Mouse (Mus musculus) T-helper 1 cell (primary cell): ENCODE data around the gene Gstp1.

Source experiments
- in situ Hi-C: fragments of 300-600 bp; cut with MboI, MseI; formaldehyde crosslinking; loops from one replicate; pipeline ENCODE4 v1.15.1; 2025; ENCODE audit warnings: high pct_unique_total_duplicates

The Gstp1 gene

DNA sequence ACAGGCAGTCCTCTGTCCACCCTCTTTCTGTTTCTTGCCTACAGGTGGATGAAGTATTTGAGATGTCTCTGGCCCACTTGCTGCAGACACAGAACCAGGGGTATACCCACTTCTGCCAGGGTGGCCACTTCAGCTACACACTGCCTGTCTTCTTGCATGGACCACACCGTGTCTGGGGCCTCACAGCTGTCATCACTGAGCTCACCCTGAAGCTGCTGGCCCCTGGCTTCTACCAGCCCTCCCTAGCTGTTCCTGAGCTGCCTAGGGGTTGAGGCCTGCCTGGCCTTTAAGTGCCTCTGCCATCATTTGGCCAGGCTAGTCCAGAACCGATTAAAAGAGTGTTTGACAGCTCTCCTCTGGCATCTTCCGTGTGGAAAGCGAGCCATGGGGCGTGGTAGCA is 36.0 kb downstream of the Gstp1 start:
- in situ Hi-C loops: no loop called here

DNA sequence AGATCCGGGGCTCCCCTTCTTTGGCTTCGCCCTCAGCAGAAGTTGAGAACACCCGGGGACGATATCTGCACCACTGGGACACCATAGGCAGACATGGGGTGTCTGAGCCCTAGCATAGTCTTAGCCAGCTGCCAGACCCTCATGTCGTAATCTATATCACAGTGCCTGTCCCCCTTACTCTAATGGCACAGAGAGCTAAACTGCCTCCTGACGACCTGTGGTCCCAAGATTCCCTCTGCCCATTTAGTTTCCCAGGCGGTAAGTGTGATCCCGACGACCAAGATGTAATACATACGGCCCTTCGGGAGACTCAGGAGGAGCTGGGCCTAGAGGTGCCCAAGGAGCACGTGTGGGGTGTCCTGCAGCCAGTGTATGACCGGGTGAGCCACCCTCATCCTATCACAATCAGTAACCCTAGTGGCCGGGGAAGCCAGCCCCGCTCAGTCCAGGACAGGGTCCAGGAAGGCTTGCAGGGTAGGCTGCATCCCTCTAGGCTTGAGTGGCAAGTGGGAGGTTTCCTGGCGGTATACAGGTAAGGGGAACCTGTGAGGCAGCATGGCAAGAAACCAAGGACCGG is 36.7 kb downstream of the Gstp1 start:
- in situ Hi-C loops: no loop called here

DNA sequence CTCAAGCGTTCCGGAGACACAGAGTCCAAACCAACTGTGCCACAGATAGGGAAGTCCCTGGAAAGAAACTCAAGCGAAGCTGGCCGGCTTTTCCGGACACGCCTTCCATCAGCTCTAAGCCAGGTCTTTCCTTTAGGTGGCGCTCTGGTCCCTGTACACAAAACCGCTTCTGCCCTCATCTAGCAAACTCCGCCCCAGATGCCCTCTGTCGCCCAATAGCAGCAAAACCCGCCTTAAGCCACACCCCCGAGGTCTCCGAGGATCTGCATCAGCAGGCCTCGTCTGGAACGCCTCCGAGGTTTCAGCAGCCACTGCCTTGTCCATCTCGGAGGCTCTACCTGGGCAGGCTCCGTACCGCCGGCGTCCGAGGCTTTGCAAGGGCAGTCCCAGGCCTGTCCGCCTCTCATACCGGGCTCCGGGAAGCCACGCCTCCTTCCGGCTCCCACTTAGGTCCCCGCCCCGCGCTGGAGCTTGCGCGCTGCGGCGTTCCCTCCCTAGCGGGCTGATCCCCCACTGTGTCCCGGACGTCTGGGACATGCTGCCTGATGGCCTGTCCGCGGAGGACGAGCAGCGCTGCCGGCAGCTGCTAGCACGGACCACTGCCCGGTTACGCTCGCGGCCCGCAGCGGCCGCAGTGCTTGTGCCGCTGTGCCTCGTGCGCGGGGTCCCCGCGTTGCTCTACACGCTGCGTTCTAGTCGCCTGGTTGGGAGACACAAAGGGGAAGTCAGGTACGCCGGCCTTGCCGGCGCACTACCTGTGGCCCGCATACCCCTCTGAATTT is 37.5 kb downstream of the Gstp1 start, which contains the start of the genes Nudt8 and Gm49405:
Gene Nudt8 (plus strand): TSS at position 462 of the 782 bp plus-strand sequence.
Gene Gm49405 (plus strand): TSS at position 508 of the 782 bp plus-strand sequence.
- in situ Hi-C loops: no loop called here

DNA sequence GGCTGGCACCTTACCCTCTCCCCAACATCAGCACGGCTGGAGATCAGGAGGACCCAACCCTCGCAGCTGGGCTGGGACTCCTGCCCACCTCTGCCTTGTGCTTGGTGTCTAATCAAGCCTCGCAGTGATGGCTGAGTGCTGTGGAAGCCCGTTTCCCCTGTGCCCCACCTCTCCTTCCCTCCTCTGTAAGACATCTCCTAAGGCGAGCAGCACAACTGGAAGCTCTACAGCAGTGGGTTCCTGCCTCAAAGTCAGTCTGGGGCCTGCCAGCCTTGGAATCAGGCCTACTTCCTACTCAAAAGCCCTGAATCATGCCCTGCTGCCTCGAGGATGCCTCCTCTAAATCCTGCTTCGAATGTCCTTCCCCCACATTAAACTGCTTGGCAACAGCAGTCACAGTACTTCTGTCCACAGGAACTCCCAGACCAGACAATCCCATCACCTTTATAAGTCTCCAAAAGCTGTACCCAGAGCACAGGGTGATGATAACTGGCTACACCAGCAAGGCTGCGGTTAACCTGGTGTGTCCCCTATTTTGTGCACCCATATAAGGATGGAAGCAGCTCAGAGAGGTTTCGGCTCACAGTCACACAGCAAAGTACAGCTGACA is 38.6 kb downstream of the Gstp1 start:
- in situ Hi-C loops: no loop called here

DNA sequence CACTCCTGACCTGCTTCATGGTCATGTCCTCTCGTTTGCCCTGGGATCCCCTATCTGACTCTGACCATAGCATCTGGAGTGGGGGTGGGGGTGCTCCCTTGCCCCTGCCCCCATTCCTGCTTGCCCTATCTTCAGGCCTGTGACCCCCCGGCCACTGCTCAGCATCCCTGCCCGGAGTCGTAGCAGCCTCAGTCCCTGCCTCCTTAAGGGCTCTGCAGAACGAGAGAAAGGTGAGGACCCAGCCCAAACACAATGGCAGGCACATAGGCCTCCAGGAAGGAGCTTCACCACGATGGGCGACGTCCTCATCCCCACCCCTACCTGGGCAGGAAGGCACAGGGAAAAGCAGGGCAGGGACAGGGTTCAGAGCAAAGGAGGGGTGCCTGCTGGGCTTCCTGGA is 39.5 kb downstream of the Gstp1 start:
- in situ Hi-C loops: no loop called here

DNA sequence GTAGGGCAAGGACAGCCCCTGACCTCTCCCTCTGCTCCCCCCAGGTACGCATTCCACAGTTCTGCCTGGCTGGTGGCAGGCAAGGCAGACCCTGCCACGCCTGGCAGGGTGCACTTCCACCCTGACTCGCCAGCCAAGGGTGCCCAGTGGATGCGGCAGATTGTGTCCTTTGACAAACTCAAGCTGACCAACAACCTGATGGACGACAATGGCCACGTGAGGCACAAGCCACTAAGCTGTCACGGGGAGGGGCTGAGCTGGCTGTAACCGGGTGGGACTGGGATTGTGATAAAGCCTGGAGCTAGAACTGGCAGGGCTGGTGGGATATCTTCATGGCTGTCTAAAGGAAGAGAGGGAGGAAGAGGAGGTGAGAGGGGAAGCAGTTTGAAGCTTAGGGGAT is 40.6 kb downstream of the Gstp1 start:
- in situ Hi-C loops: no loop called here

DNA sequence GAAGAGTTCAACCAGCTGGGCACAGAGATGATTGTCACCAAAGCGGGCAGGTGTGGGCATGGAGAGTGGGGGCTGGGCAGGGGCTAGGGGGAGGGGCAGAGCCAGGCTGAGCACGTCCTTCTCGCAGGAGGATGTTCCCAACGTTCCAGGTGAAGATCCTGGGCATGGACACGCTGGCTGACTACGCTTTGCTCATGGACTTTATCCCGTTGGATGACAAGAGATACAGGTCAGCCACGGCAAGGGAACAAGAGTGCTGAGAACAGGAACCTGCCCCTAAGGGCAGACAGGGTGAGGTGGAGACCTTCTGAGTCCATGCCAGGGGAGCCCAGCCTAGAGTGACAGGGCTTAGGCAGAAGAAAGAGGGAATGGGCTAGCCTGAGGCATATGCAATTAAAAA is 41.0 kb downstream of the Gstp1 start:
- in situ Hi-C loops: no loop called here

DNA sequence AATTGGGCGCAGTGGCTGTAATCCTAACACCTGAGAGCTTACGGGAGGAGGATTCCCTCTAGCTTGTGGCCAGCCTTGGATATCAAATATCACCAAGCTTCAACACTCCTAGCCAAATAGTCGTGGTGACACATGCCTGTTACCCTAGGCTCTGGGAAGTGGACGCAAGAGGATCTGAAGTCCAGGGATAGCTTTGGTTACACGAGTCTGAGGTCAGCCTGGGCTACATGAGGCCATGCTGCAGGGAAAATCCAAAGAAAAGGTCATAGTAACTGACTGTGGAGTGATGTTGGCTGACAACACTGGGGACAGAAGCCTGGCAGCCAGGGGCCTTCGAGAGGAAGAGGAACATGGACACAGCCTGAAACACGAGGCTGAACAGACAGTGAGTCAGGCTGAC is 41.7 kb downstream of the Gstp1 start:
- in situ Hi-C loops: no loop called here

DNA sequence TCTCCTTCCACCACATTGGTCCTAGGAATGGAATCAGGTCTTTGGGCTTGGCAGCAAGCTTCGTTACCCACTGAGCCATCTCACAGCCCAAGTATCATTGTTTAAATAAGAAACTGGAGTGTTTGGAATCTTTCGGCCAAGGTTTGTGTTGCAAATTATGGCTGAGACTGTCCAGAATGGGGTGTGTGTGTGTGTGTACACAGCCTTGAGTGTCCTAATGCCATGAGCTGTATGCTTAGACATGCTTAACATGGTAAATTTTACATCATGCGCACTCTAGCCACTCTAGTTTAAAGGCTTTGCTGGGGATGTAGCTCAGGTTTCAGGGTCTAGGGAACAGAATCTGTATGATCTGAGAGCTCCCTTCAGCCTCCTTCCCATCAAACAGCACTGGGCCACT is 42.3 kb downstream of the Gstp1 start:
- in situ Hi-C loops: no loop called here

DNA sequence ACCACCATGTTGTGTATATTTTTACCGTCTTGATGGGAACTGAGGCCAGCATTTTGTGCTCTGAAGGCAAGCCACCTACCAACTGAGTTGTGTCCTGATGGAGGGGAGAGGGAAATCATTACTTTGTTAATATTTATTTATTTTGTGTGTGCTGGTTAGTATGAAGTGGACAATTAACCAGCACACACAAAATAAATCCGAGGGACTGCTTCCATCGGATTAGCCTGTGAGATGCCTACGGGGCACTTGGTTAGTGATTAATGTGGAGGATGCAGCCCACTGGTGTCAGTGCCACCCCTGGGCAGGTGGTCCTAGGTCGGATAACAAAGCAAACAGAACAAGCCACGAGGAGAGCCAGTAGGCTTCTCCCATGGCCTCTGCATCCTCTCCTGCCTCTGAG is 42.9 kb downstream of the Gstp1 start:
- in situ Hi-C loops: no loop called here

DNA sequence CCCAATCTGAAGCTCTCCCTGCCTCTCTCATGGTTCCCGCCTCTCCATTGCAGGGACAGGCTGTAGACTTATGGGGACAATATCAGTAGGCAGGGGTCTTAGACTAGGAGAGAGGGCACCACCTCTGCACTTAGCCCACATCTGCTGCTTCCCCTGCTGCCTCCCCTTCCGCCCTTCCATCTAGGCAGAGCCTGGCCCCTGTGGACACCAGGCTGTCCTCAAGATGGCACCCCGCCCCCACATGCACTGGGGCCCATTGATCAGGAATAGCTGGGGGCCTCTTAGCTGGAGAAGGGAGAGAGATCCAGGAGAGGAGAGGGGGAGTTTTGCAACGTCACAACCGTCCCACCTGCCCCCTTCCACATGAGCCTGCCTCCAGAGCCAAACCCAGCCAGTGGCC is 45.4 kb downstream of the Gstp1 start, which contains the start of gene Tbx10:
Gene Tbx10 (plus strand): TSS at position 337 of the 400 bp plus-strand sequence.
- in situ Hi-C loops: no loop called here

DNA sequence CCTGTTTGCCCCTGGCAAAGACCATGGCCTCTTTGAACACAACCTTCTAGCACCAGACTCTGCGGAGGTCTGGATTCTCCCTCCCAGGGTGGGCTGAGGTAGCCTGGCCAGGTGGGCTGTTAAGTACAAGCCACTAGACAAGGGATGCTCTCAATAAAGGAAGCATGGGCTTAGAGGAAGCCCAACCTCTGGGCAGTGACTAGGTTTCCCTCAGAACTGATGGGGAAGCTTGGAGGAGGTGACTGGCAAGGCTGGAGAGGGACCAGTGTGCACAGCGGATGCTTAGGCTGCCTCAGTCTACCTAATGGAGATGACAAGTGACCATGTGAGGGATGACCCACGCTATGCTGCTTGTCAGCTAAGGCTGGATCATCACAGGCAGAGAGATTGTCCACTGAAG is 45.8 kb downstream of the Gstp1 start:
- in situ Hi-C loops: no loop called here

DNA sequence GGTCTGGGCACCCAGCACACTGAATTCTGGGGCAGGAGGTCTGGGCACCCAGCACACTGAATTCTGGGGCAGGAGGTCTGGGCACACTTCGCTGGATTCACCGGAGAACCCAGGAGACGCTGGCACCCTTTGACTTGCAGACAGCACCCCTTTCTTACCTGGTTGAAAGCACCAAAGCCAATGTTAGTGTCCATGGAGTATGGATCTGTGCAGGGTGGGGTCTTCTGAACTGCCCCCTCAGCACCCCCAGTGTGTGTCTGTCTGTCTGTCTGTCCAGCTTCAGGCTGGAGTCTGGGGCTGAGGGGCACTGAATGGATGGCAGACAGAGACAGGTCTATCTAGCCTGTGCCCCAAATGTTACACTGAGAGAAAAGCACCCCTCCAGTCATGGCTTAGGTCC is 46.2 kb downstream of the Gstp1 start:
- in situ Hi-C loops: no loop called here

DNA sequence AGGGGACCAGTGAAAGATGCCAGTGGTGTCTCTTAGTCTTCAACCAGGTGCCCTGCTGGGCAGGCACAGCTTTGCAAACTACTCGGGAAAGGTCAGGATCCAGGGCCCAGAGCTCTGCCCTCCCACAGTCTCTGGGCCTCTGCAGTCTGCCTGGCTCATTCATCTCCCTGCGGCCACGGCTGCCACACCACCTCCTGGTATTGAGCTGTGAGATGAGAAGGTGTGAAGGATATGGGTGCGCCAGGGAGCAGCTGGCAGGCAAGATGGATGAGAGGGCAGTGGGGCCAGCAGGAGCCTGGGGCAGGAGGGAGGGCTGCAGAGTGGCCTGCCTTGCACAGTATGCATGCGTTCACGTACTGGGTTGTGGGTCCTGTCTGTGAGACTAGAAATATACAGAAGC is 47.0 kb downstream of the Gstp1 start:
- in situ Hi-C loops: no loop called here

DNA sequence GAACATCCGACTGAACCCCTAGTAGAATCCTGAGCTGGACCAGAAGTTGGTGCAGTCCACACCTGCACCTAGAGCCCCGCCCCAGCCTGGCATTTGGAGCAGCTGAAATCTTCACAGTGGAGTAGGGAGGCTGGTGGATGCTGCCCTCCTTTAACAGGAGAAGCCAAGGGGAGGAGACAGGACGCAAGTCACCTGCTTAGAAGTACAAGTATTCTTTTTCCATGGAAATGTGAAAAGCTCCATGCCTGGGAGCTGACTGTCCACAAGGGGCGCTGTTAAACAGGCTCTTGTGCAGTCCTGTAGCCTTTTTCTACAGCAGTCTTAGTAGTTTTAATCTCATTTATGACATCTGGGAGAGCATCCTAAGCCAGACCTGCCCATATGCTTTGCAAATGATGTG is 49.0 kb downstream of the Gstp1 start:
- in situ Hi-C loops: no loop called here

DNA sequence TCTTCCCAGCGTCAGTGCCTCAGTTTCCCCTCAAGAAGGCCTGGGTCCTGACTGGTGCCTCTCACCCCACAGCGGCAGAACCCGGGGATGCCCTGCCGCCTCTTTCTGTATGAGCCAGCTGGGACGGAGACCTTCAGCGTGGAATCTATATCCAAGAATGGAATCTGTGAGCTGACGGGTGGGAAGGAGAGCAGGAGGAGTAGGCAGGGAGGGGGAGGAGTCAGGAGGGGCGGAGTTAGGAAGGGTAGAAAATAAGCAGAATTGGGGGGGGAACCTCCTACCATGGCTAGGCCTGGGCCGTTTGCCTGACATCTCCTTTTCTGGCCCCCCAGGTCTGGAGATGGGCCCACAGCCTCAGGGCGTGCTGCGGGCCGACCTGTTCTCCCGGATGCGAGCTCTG is 49.7 kb downstream of the Gstp1 start:
- in situ Hi-C loops: no loop called here

DNA sequence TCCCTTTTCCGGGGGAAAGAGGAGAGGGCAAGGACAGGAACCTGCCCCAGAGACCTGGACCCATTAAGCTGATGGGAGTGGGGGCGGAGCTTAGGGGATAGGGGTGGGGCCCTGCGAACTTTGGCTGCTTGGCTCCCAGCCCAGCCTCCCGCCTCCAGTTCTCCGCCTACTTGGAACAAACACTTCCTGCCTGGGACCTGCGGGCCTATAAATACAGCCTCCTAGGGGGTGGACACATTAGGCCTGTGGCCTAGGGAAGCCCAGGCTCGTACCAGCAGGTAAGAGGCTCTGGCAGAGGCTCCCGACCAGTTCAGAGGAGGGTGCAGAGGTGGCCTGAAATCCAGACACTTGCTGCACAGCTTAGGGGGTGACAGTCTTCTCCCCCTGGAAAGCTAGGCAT is 51.5 kb downstream of the Gstp1 start, which contains the start of gene Acy3:
Gene Acy3 (plus strand): TSS at position 237 of the 400 bp plus-strand sequence.
- in situ Hi-C loops: no loop called here
